Mouse (Mus musculus): ENCODE data around the gene Apbb2. TPM values are rescaled to one million over a fixed set of nuclear protein-coding genes. Genes with fewer than 3 reads are reported as not detected.
A peak's percentile ranks its signal among the peaks of the same experiment; 100 is the strongest.

Apbb2 gene
- total RNA-seq, 2 experiments from 2014 or later, result 57.3 to 64.0 TPM

GRCm38 (mm10) chr5:66400563-66400962 is 218.0 kb downstream of the Apbb2 start:
- intact Hi-C loops (cut with DNase I), result no loop called here
- no peak for DNase-seq (ENCODE audit: low spot score in 2 of 2)

- intact Hi-C loops (cut with DNase I), result no loop called here
- DNase-seq (ENCODE audit: low spot score in 2 of 2), result no peak
These were observed 219.3 kb downstream of the Apbb2 start for GRCm38 (mm10) chr5:66399264-66399620.

- no peak for DNase-seq (ENCODE audit: low spot score in 2 of 2)
- intact Hi-C loops (cut with DNase I), result no loop called here
These were observed 219.9 kb downstream of the Apbb2 start for GRCm38 (mm10) chr5:66398530-66399263.

- no peak for DNase-seq (ENCODE audit: low spot score in 2 of 2)
- intact Hi-C loops (cut with DNase I), result no loop called here
These were observed 224.7 kb downstream of the Apbb2 start for GRCm38 (mm10) chr5:66393767-66394446.

- intact Hi-C loops (cut with DNase I), result no loop called here
- no peak for DNase-seq (ENCODE audit: low spot score in 2 of 2)
These were observed 225.6 kb downstream of the Apbb2 start for GRCm38 (mm10) chr5:66392861-66393529.

- intact Hi-C loops (cut with DNase I), result no loop called here
- no peak for DNase-seq (ENCODE audit: low spot score in 2 of 2)
These were observed 226.8 kb downstream of the Apbb2 start for GRCm38 (mm10) chr5:66391771-66392170.

GRCm38 (mm10) chr5:66391299-66391698 is 227.3 kb downstream of the Apbb2 start:
- no peak for DNase-seq (ENCODE audit: low spot score in 2 of 2)
- intact Hi-C loops (cut with DNase I), result no loop called here

- intact Hi-C loops (cut with DNase I), result no loop called here
- DNase-seq (ENCODE audit: low spot score in 2 of 2), result no peak
These were observed 228.0 kb downstream of the Apbb2 start for GRCm38 (mm10) chr5:66390567-66390966.

GRCm38 (mm10) chr5:66387481-66387880 is 231.1 kb downstream of the Apbb2 start:
- intact Hi-C loops (cut with DNase I), result loop anchor here (2.0 to 5.0 kb wide), 2 partner anchors 231 to 290 kb away; partner anchors contain the start of genes Apbb2 and Uchl1
- DNase-seq (ENCODE audit: low spot score in 2 of 2), result no peak

- DNase-seq (ENCODE audit: low spot score in 2 of 2), result peak in 1 of 2 experiments; percentile 35
- intact Hi-C loops (cut with DNase I), result loop anchor here (2.0 to 5.0 kb wide), 2 partner anchors 233 to 292 kb away; partner anchors contain the start of genes Apbb2 and Uchl1
These were observed 232.9 kb downstream of the Apbb2 start for GRCm38 (mm10) chr5:66385636-66386035.

GRCm38 (mm10) chr5:66384806-66385446 is 233.7 kb downstream of the Apbb2 start:
- no peak for DNase-seq (ENCODE audit: low spot score in 2 of 2)
- intact Hi-C loops (cut with DNase I), result loop anchor here (5.0 kb wide), 1 partner anchor 292 kb away; the partner anchor contains the start of gene Uchl1

- intact Hi-C loops (cut with DNase I), result no loop called here
These were observed 234.5 kb downstream of the Apbb2 start for GRCm38 (mm10) chr5:66384114-66384513.

GRCm38 (mm10) chr5:66382111-66382510 is 236.5 kb downstream of the Apbb2 start:
- intact Hi-C loops (cut with DNase I), result no loop called here
- DNase-seq (ENCODE audit: low spot score in 2 of 2), result no peak

More at GRCm38 (mm10) chr5:66384114-66384513, 234.5 kb downstream of the Apbb2 start:
- DNase-seq (ENCODE audit: low spot score in 2 of 2), result no peak

- no peak for DNase-seq (ENCODE audit: low spot score in 2 of 2)
- intact Hi-C loops (cut with DNase I), result no loop called here
These were observed 239.6 kb downstream of the Apbb2 start for GRCm38 (mm10) chr5:66378968-66379367.

GRCm38 (mm10) chr5:66376589-66377270 is 241.9 kb downstream of the Apbb2 start:
- no peak for DNase-seq (ENCODE audit: low spot score in 2 of 2)
- intact Hi-C loops (cut with DNase I), result no loop called here

GRCm38 (mm10) chr5:66374413-66374812 is 244.2 kb downstream of the Apbb2 start:
- intact Hi-C loops (cut with DNase I), result loop anchor here (2.0 kb wide), 1 partner anchor 28 kb away; no protein-coding TSS in a partner anchor
- DNase-seq (ENCODE audit: low spot score in 2 of 2), result no peak

GRCm38 (mm10) chr5:66373515-66374164 is 244.9 kb downstream of the Apbb2 start:
- intact Hi-C loops (cut with DNase I), result loop anchor here (2.0 kb wide), 1 partner anchor 29 kb away; no protein-coding TSS in a partner anchor
- no peak for DNase-seq (ENCODE audit: low spot score in 2 of 2)

- intact Hi-C loops (cut with DNase I), result no loop called here
- no peak for DNase-seq (ENCODE audit: low spot score in 2 of 2)
These were observed 247.5 kb downstream of the Apbb2 start for GRCm38 (mm10) chr5:66371131-66371530.

GRCm38 (mm10) chr5:66368966-66369365 is 249.6 kb downstream of the Apbb2 start:
- intact Hi-C loops (cut with DNase I), result loop anchor here (5.0 kb wide), 2 partner anchors 52 to 107 kb away; no protein-coding TSS in a partner anchor
- peak in 1 of 2 experiments; percentile 28 for DNase-seq (ENCODE audit: low spot score in 2 of 2)
